Mouse (Mus musculus) kidney, embryonic 15.5 days (tissue): ENCODE results near the gene Trabd2b. TPM values are rescaled to one million over a fixed set of nuclear protein-coding genes. Genes with fewer than 3 reads are reported as not detected.

Source experiments
- ATAC-seq: fragments of 200-750 bp; cut with Nextera tagmentation; replicated peaks from 2 replicates; pipeline ENCODE4 v1.8.0; 2017; ENCODE audit warnings: moderate TSS enrichment; ENCODE audit not compliant: low FRiP score
- H3K27ac ChIP-seq: fragments of 300-500 bp; sonication (generic); 2 replicates; pipeline ENCODE4 v1.5.1; 2015; ENCODE audit warnings: mild to moderate bottlenecking, inconsistent platforms
- H3K27me3 ChIP-seq: fragments of 300-500 bp; sonication (generic); 2 replicates; pipeline ENCODE4 v1.6.1; 2015; ENCODE audit warnings: inconsistent platforms
- H3K36me3 ChIP-seq: fragments of 300-500 bp; sonication (generic); 2 replicates; pipeline ENCODE4 v1.6.1; 2015; ENCODE audit warnings: inconsistent platforms
- H3K4me1 ChIP-seq: fragments of 300-500 bp; sonication (generic); 2 replicates; pipeline ENCODE4 v1.6.1; 2015; ENCODE audit warnings: inconsistent platforms
- H3K4me2 ChIP-seq: fragments of 300-500 bp; sonication (generic); 2 replicates; pipeline ENCODE4 v1.6.1; 2015; ENCODE audit warnings: moderate library complexity, mild to moderate bottlenecking, inconsistent platforms
- H3K4me3 ChIP-seq: fragments of 300-500 bp; sonication (generic); replicated peaks from 2 replicates; pipeline ENCODE4 v1.5.1; 2015; ENCODE audit warnings: mild to moderate bottlenecking, inconsistent platforms
- H3K9ac ChIP-seq: fragments of 300-500 bp; sonication (generic); 2 replicates; pipeline ENCODE4 v1.6.1; 2015; ENCODE audit warnings: mild to moderate bottlenecking, inconsistent platforms
- H3K9me3 ChIP-seq: fragments of 300-500 bp; sonication (generic); replicated peaks from 2 replicates; pipeline ENCODE4 v1.6.1; 2016; ENCODE audit warnings: inconsistent platforms
- WGBS: fragments of 180-500 bp; shearing (Covaris S2); methylation state at CpG from one replicate; pipeline ENCODE4 v1.1.7; 2015; ENCODE audit warnings: mixed read lengths; 5-methylcytosine and 5-hydroxymethylcytosine counted together
- polyA plus RNA-seq: library from polyadenylated mRNA; unstranded; fragments of >200 nt; fragmentation: Nextera tagmentation; extraction: Ambion mirVana; gene quantifications from 2 replicates; pipeline ENCODE4 v1.2.1, GENCODE M21; 2015

The Trabd2b gene
- 4.9 TPM in 2 replicates for polyA plus RNA-seq

- Histone ChIP-seq H3K4me3 (peak within 1 kb of the TSS; percentile 83), H3K9me3 (no peaks in the 10 kb centered on the region), H3K36me3 (no peaks in the 10 kb centered on the region), H3K4me2 (peak within 1 kb of the TSS; percentile 97), H3K4me1 (peaks cover 66% of the 10 kb centered on the region), H3K27me3 (peaks cover 43% of the 10 kb centered on the region), H3K27ac (peak within 1 kb of the TSS; percentile 94), H3K9ac (peak within 1 kb of the TSS; percentile 75)
- under 1% methylated on average over 55 of the region's 61 CpGs for WGBS
- peak; percentile 19; the same call in 1 of the 2 replicates for ATAC-seq
Measured at GRCm38 (mm10) chr4:114406355-114407101, at the start of gene Trabd2b. Trabd2b (plus strand) TSS chr4:114406724.

- H3K9me3 ChIP-seq, result no peaks in the 10 kb centered on the region
- no peak overlapping the region for H3K4me3 ChIP-seq
- ATAC-seq, result no peak
- no peak overlapping the region for H3K27ac ChIP-seq
- peaks cover 3% of the 10 kb centered on the region; the same call in 1 of the 2 replicates for H3K27me3 ChIP-seq
- no peaks in the 10 kb centered on the region for H3K36me3 ChIP-seq
- H3K4me1 ChIP-seq, result 0 out of 2 replicates have a peak, but pooled peaks cover 3% of the 10 kb centered on the region
- H3K9ac ChIP-seq, result no peak overlapping the region
- 44% methylated on average over 4 of the region's 4 CpGs for WGBS
- H3K4me2 ChIP-seq, result no peak overlapping the region
Measured at GRCm38 (mm10) chr4:114357420-114357819, 49.1 kb upstream of the Trabd2b start.

GRCm38 (mm10) chr4:114358874-114359273 lies 47.6 kb upstream of the Trabd2b start:
- Histone ChIP-seq H3K4me2 (no peak overlapping the region), H3K27ac (no peak overlapping the region), H3K36me3 (no peaks in the 10 kb centered on the region), H3K9ac (no peak overlapping the region), H3K27me3 (no peaks in the 10 kb centered on the region; the same call in 1 of the 2 replicates), H3K4me3 (no peak overlapping the region), H3K4me1 (0 out of 2 replicates have a peak, but pooled peaks cover 3% of the 10 kb centered on the region), H3K9me3 (no peaks in the 10 kb centered on the region)
- ATAC-seq, result no peak
- 87% methylated on average over 2 of the region's 2 CpGs for WGBS

GRCm38 (mm10) chr4:114359818-114360217 lies 46.7 kb upstream of the Trabd2b start:
- 80% methylated on average over 1 of the region's 1 CpGs for WGBS
- H3K4me1 ChIP-seq, result 0 out of 2 replicates have a peak, but pooled peaks cover 3% of the 10 kb centered on the region
- H3K27ac ChIP-seq, result no peak overlapping the region
- ATAC-seq, result no peak
- H3K27me3 ChIP-seq, result no peaks in the 10 kb centered on the region; the same call in 1 of the 2 replicates
- no peak overlapping the region for H3K4me2 ChIP-seq
- H3K4me3 ChIP-seq, result no peak overlapping the region
- H3K36me3 ChIP-seq, result no peaks in the 10 kb centered on the region
- H3K9me3 ChIP-seq, result no peaks in the 10 kb centered on the region
- H3K9ac ChIP-seq, result no peak overlapping the region

- Histone ChIP-seq H3K4me1 (0 out of 2 replicates have a peak, but pooled peaks cover 3% of the 10 kb centered on the region), H3K4me3 (no peak overlapping the region), H3K36me3 (no peaks in the 10 kb centered on the region), H3K4me2 (no peak overlapping the region), H3K9ac (no peak overlapping the region), H3K9me3 (no peaks in the 10 kb centered on the region), H3K27ac (no peak overlapping the region), H3K27me3 (no peaks in the 10 kb centered on the region; the same call in 1 of the 2 replicates)
- ATAC-seq, result no peak
- WGBS, result 75% methylated on average over 2 of the region's 2 CpGs
Measured at GRCm38 (mm10) chr4:114361336-114361735, 45.2 kb upstream of the Trabd2b start.

GRCm38 (mm10) chr4:114365000-114365399 lies 41.5 kb upstream of the Trabd2b start:
- H3K27ac ChIP-seq, result no peak overlapping the region

GRCm38 (mm10) chr4:114365595-114365994 lies 40.9 kb upstream of the Trabd2b start:
- Histone ChIP-seq H3K27me3 (no peaks in the 10 kb centered on the region; the same call in 1 of the 2 replicates), H3K9me3 (no peaks in the 10 kb centered on the region), H3K4me2 (no peak overlapping the region), H3K36me3 (no peaks in the 10 kb centered on the region), H3K4me1 (0 out of 2 replicates have a peak, but pooled peaks cover 3% of the 10 kb centered on the region), H3K9ac (no peak overlapping the region), H3K4me3 (no peak overlapping the region), H3K27ac (no peak overlapping the region)
- ATAC-seq, result no peak

More at GRCm38 (mm10) chr4:114365000-114365399, 41.5 kb upstream of the Trabd2b start:
- H3K4me1 ChIP-seq, result 0 out of 2 replicates have a peak, but pooled peaks cover 3% of the 10 kb centered on the region
- H3K27me3 ChIP-seq, result no peaks in the 10 kb centered on the region; the same call in 1 of the 2 replicates
- no peaks in the 10 kb centered on the region for H3K36me3 ChIP-seq
- H3K4me3 ChIP-seq, result no peak overlapping the region
- no peak overlapping the region for H3K9ac ChIP-seq
- 68% methylated on average over 4 of the region's 4 CpGs for WGBS
- no peak overlapping the region for H3K4me2 ChIP-seq
- H3K9me3 ChIP-seq, result no peaks in the 10 kb centered on the region
- ATAC-seq, result no peak

GRCm38 (mm10) chr4:114367005-114367404 lies 39.5 kb upstream of the Trabd2b start:
- Histone ChIP-seq H3K9ac (no peak overlapping the region), H3K27me3 (no peaks in the 10 kb centered on the region; the same call in 1 of the 2 replicates), H3K4me2 (no peak overlapping the region), H3K9me3 (no peaks in the 10 kb centered on the region), H3K4me3 (no peak overlapping the region), H3K27ac (no peak overlapping the region), H3K36me3 (no peaks in the 10 kb centered on the region), H3K4me1 (0 out of 2 replicates have a peak, but pooled peaks cover 3% of the 10 kb centered on the region)
- ATAC-seq, result no peak
- 45% methylated on average over 2 of the region's 2 CpGs for WGBS

GRCm38 (mm10) chr4:114367840-114368239 lies 38.7 kb upstream of the Trabd2b start:
- WGBS, result 56% methylated on average over 7 of the region's 7 CpGs
- Histone ChIP-seq H3K36me3 (no peaks in the 10 kb centered on the region), H3K4me2 (no peak overlapping the region), H3K27me3 (no peaks in the 10 kb centered on the region; the same call in 1 of the 2 replicates), H3K4me3 (no peak overlapping the region), H3K9me3 (no peaks in the 10 kb centered on the region), H3K4me1 (0 out of 2 replicates have a peak, but pooled peaks cover 3% of the 10 kb centered on the region), H3K9ac (no peak overlapping the region), H3K27ac (no peak overlapping the region)
- no peak for ATAC-seq

- Histone ChIP-seq H3K27me3 (no peaks in the 10 kb centered on the region; the same call in 1 of the 2 replicates), H3K9ac (no peak overlapping the region), H3K4me2 (no peak overlapping the region), H3K36me3 (no peaks in the 10 kb centered on the region), H3K4me3 (no peak overlapping the region), H3K4me1 (0 out of 2 replicates have a peak, but pooled peaks cover 3% of the 10 kb centered on the region), H3K27ac (no peak overlapping the region), H3K9me3 (no peaks in the 10 kb centered on the region)
- WGBS, result 78% methylated on average over 2 of the region's 2 CpGs
- no peak for ATAC-seq
Measured at GRCm38 (mm10) chr4:114369591-114369990, 36.9 kb upstream of the Trabd2b start.

- peak; percentile 36; the same call in 1 of the 2 replicates for ATAC-seq
- 0 out of 2 replicates have a peak, but pooled peaks cover 3% of the 10 kb centered on the region for H3K4me1 ChIP-seq
- H3K36me3 ChIP-seq, result no peaks in the 10 kb centered on the region
- no peak overlapping the region for H3K9ac ChIP-seq
- no peak overlapping the region for H3K27ac ChIP-seq
- H3K27me3 ChIP-seq, result no peaks in the 10 kb centered on the region; the same call in 1 of the 2 replicates
- H3K4me3 ChIP-seq, result no peak overlapping the region
- H3K4me2 ChIP-seq, result no peak overlapping the region
- H3K9me3 ChIP-seq, result no peaks in the 10 kb centered on the region
Measured at GRCm38 (mm10) chr4:114370935-114371715, 35.4 kb upstream of the Trabd2b start.

- H3K4me3 ChIP-seq, result no peak overlapping the region
- no peaks in the 10 kb centered on the region for H3K9me3 ChIP-seq
- H3K9ac ChIP-seq, result no peak overlapping the region
- no peak for ATAC-seq
- H3K36me3 ChIP-seq, result no peaks in the 10 kb centered on the region
- H3K4me2 ChIP-seq, result no peak overlapping the region
- H3K27me3 ChIP-seq, result no peaks in the 10 kb centered on the region
- no peak overlapping the region for H3K27ac ChIP-seq
- H3K4me1 ChIP-seq, result no peaks in the 10 kb centered on the region
- 84% methylated on average over 3 of the region's 3 CpGs for WGBS
Measured at GRCm38 (mm10) chr4:114372699-114373098, 33.8 kb upstream of the Trabd2b start.
